Mouse (Mus musculus): ENCODE data around the gene Pcgf3.

- TF ChIP-seq CTCF (IDR thresholded peaks at IDR 0.05; ENCODE audit: extremely low read depth, insufficient read depth, insufficient read length, insufficient replicate concordance) (no peak), POLR2A (IDR thresholded peaks at IDR 0.05; ENCODE audit: low read depth, low read length) (no peak)
Measured at GRCm38 (mm10) chr5:108436101-108436500, 24.9 kb upstream of the Pcgf3 start.
